Mouse (Mus musculus): ENCODE measurements around the gene Lzts2. TPM values are rescaled to one million over a fixed set of nuclear protein-coding genes. Genes with fewer than 3 reads are reported as not detected.

The Lzts2 gene
- polyA plus RNA-seq, 1 experiment from 2014 or later, result 15.3 TPM

DNA sequence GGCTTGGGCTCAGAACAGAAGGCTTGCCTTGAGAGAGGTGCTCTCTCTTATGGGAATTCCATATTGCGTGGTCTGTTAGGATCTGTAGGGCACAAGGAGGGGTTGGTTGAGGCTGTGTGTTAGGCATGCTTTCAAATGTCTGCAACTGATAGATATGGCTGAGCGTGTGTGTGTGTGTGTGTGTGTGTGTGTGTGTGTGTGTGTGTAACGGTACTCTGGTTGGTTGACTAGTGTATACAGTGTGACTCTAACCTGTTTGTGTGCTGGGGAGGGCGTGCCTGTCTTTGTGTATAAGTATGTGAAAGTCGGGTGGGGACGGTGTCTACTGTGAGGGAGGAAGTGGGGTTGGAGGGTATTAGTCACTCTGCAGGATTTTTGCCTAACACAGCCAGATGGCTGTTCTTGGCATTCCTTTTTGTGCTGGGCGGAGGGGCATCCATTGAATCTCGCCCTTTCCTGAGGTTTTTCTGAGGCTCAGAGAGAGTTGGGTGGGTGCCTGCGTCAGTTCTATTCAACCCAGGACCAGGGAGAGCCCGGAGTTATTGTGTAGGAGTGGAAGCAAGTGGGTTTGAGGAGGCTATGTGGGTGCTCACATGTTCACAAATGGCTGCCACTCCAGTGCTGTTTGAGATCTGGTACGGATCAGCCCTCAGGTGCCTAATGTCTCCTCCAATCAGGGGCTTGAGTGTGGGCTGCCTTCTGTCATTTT, 33.9 kb downstream of the Lzts2 start:
- ATAC-seq (peak; percentile 60), DNase-seq (ENCODE audit: low spot score) (peak; percentile 65)
- H3K36me3 ChIP-seq (ENCODE audit: control insufficient read depth, insufficient read depth, low read length), result peaks cover 36% of the 10 kb centered on the region

DNA sequence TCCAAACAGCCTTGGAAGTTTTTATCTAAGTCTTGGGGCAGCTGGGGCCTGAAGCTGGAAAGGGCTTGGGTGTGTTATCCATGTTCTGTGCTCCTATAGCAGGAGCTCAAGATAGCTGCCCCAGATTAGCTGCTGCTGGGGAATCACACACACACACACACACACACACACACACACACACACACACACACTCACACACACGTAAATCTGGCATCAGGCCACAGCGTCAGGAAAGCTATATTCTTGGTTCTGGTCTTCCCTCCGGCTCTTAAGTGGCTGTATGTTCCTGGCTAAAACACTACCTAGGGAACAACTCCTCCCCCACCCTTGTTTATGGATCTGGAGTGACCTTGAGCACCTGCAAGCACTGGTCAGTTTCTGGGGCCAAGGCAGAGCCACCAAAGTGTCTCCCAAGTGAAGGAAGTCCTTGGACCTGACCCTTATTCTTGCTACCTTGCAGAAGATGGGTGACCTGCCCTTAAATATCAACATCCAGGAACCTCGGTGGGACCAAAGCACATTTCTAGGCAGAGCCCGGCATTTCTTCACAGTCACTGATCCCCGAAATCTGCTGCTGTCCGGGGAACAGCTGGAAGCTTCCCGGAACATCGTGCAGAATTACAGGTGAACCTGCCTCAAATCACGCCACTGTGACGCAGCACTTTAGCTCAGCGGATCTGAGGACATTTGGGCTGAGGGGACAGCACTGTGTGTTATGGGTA, 34.6 kb downstream of the Lzts2 start:
- Histone ChIP-seq H3K36me3 (ENCODE audit: control insufficient read depth, insufficient read depth, low read length) (peaks cover 43% of the 10 kb centered on the region), H3K27me3 (replicated peaks; ENCODE audit: control insufficient read depth, insufficient read depth, low read length) (peaks cover 6% of the 10 kb centered on the region; the same call in 1 of the 2 replicates), H3K27ac (ENCODE audit: low read depth, low read length) (peak overlapping the region; percentile 90), H3K4me3 (ENCODE audit: low read depth, low read length) (peak overlapping the region; percentile 51), H3K4me1 (ENCODE audit: control insufficient read depth, insufficient read depth, low read length) (peaks cover 28% of the 10 kb centered on the region), H3K4me2 (ENCODE audit: low read length) (peak overlapping the region; percentile 68), H3K9me3 (replicated peaks; ENCODE audit: control insufficient read depth, low read length) (no peaks in the 10 kb centered on the region), H3K9ac (ENCODE audit: low read length) (peak overlapping the region; percentile 77)
- ATAC-seq (no peak), DNase-seq (ENCODE audit: low spot score) (no peak)
- WGBS, result 82% methylated on average over 12 of the region's 12 CpGs

More for the DNA sequence above, 33.9 kb downstream of the Lzts2 start:
- H3K4me2 ChIP-seq (ENCODE audit: low read length), result peak overlapping the region; percentile 68
- H3K27me3 ChIP-seq (replicated peaks; ENCODE audit: control insufficient read depth, insufficient read depth, low read length), result peaks cover 6% of the 10 kb centered on the region; the same call in 1 of the 2 replicates
- peak overlapping the region; percentile 90 for H3K27ac ChIP-seq (ENCODE audit: low read depth, low read length)
- peak overlapping the region; percentile 51 for H3K4me3 ChIP-seq (ENCODE audit: low read depth, low read length)
- 41% methylated on average over 11 of the region's 11 CpGs for WGBS
- no peaks in the 10 kb centered on the region for H3K9me3 ChIP-seq (replicated peaks; ENCODE audit: control insufficient read depth, low read length)
- H3K4me1 ChIP-seq (ENCODE audit: control insufficient read depth, insufficient read depth, low read length), result peaks cover 28% of the 10 kb centered on the region
- peak overlapping the region; percentile 77 for H3K9ac ChIP-seq (ENCODE audit: low read length)

DNA sequence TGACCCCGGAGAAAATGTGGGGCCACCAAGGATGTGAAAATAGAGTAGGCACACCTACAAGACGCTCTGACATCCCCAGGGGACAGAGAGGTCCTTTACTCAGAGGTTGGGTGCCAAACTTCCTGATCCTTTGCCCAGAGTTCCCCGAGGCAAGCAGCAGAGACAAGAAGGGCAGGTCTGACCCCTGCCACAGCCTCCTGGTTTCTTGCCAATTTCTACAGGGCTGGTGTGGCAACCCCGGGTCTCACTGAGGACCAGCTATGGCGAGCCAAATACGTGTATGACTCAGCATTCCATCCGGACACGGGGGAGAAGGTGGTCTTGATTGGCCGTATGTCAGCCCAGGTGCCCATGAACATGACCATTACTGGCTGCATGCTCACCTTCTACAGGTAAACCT, 35.3 kb downstream of the Lzts2 start:
- no peak overlapping the region for H3K9ac ChIP-seq (ENCODE audit: low read length)
- H3K4me1 ChIP-seq (ENCODE audit: control insufficient read depth, insufficient read depth, low read length), result peaks cover 28% of the 10 kb centered on the region
- DNase-seq (ENCODE audit: low spot score), result no peak
- ATAC-seq, result no peak
- H3K36me3 ChIP-seq (ENCODE audit: control insufficient read depth, insufficient read depth, low read length), result peaks cover 49% of the 10 kb centered on the region
- no peaks in the 10 kb centered on the region for H3K9me3 ChIP-seq (replicated peaks; ENCODE audit: control insufficient read depth, low read length)
- no peak overlapping the region for H3K27ac ChIP-seq (ENCODE audit: low read depth, low read length)
- H3K27me3 ChIP-seq (replicated peaks; ENCODE audit: control insufficient read depth, insufficient read depth, low read length), result peaks cover 6% of the 10 kb centered on the region; the same call in 1 of the 2 replicates
- 81% methylated on average over 9 of the region's 9 CpGs for WGBS
- H3K4me2 ChIP-seq (ENCODE audit: low read length), result peak overlapping the region; percentile 68; the same call in 1 of the 2 replicates
- H3K4me3 ChIP-seq (ENCODE audit: low read depth, low read length), result no peak overlapping the region

DNA sequence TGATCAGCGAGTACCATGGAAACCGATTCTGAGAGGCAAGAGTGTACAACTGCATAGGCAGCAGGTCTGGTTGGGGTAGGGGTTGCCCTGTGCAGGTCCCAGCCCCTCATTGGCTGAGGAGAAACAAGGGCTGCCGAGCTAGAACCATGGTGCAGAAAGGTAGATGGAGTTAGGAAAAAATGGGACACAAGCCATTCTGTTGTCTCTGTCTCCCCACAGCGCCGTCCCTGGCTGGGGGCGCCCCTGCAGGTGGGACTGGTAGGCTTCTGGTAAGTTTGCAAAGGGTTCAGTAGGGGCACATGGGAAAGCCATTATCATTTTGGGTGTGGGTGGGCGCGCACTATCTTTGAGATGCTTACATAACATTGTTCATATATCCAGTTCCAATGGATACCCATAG, 39.2 kb downstream of the Lzts2 start:
- 88% methylated on average over 8 of the region's 8 CpGs for WGBS
- no peak overlapping the region for H3K4me3 ChIP-seq (ENCODE audit: low read depth, low read length)
- H3K4me1 ChIP-seq (ENCODE audit: control insufficient read depth, insufficient read depth, low read length), result peaks cover 22% of the 10 kb centered on the region
- no peaks in the 10 kb centered on the region for H3K9me3 ChIP-seq (replicated peaks; ENCODE audit: control insufficient read depth, low read length)
- DNase-seq (ENCODE audit: low spot score), result no peak
- no peak for ATAC-seq
- peaks cover 59% of the 10 kb centered on the region for H3K36me3 ChIP-seq (ENCODE audit: control insufficient read depth, insufficient read depth, low read length)
- no peak overlapping the region for H3K4me2 ChIP-seq (ENCODE audit: low read length)
- H3K27me3 ChIP-seq (replicated peaks; ENCODE audit: control insufficient read depth, insufficient read depth, low read length), result no peaks in the 10 kb centered on the region
- H3K9ac ChIP-seq (ENCODE audit: low read length), result no peak overlapping the region
- no peak overlapping the region for H3K27ac ChIP-seq (ENCODE audit: low read depth, low read length)

DNA sequence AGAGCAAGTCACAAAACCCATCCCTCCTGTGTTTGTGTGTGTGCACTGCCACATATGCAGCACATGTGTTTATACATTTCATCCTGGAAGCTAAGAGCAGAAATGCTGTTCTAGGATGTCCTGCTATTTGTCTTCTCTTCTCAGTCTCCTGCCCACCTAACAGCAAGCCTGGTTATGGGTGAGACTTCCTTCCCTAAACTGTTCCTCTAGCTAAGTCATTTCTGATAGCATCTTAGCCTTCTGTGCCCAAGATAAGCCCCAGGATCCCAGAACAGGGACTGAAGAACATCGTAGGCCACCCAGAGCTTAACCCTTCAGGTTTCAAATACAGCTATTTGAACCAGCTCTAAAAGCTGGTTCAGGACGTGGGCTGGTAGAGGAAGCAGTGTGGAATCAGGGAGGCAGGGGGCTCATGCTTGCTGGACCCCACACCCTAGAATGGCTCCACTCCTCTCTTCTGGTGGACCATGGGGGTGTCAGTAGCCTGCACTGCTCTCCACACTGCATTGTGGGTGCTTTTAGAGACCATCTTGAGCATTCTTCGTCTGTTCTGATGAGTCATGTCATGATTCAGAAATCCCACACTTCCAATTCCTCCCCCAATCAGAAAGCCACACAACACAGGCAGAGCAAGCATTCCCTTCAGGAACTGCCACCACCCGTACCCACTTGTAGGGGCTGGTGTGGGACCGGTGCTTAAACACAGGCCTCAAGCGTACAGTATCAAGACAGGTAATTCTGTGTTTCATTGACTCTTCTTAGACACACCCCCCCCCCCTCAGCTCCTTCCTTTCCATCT, 40.9 kb downstream of the Lzts2 start:
- peaks cover 50% of the 10 kb centered on the region for H3K36me3 ChIP-seq (ENCODE audit: control insufficient read depth, insufficient read depth, low read length)
- H3K4me1 ChIP-seq (ENCODE audit: control insufficient read depth, insufficient read depth, low read length), result peaks cover 14% of the 10 kb centered on the region
- 88% methylated on average over 6 of the region's 6 CpGs for WGBS
- H3K27me3 ChIP-seq (replicated peaks; ENCODE audit: control insufficient read depth, insufficient read depth, low read length), result no peaks in the 10 kb centered on the region
- no peak overlapping the region for H3K4me3 ChIP-seq (ENCODE audit: low read depth, low read length)
- no peak overlapping the region for H3K4me2 ChIP-seq (ENCODE audit: low read length)
- H3K27ac ChIP-seq (ENCODE audit: low read depth, low read length), result no peak overlapping the region
- no peak for ATAC-seq
- no peaks in the 10 kb centered on the region for H3K9me3 ChIP-seq (replicated peaks; ENCODE audit: control insufficient read depth, low read length)
- no peak overlapping the region for H3K9ac ChIP-seq (ENCODE audit: low read length)
- DNase-seq (ENCODE audit: low spot score), result no peak

DNA sequence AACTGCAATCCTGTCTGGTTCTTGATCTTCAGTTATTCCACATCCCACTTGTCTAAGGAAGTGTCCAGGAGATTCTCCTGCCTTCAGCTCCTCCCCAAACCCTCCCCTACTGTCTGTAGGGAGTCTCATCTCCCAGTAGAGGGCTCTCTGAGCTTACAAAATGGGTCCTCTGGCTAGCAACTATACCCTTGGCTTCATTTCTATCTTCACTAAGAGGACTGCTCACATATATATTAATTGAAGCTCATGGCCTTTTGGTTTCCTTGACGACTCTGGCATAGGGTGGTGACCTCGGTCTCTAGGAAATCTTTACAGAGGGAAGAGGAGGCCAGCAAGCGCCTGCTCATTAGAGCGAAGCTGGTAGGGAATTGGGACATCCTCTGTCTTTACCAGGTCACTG, 42.1 kb downstream of the Lzts2 start:
- H3K9me3 ChIP-seq (replicated peaks; ENCODE audit: control insufficient read depth, low read length), result no peaks in the 10 kb centered on the region
- H3K9ac ChIP-seq (ENCODE audit: low read length), result no peak overlapping the region
- H3K4me3 ChIP-seq (ENCODE audit: low read depth, low read length), result no peak overlapping the region
- H3K27me3 ChIP-seq (replicated peaks; ENCODE audit: control insufficient read depth, insufficient read depth, low read length), result no peaks in the 10 kb centered on the region
- WGBS, result 56% methylated on average over 4 of the region's 4 CpGs
- peak; percentile 8; the same call in 1 of the 2 replicates for ATAC-seq
- H3K4me1 ChIP-seq (ENCODE audit: control insufficient read depth, insufficient read depth, low read length), result peaks cover 14% of the 10 kb centered on the region
- H3K36me3 ChIP-seq (ENCODE audit: control insufficient read depth, insufficient read depth, low read length), result peaks cover 39% of the 10 kb centered on the region
- H3K4me2 ChIP-seq (ENCODE audit: low read length), result no peak overlapping the region
- H3K27ac ChIP-seq (ENCODE audit: low read depth, low read length), result no peak overlapping the region
- peak; percentile 78 for DNase-seq (ENCODE audit: low spot score)

DNA sequence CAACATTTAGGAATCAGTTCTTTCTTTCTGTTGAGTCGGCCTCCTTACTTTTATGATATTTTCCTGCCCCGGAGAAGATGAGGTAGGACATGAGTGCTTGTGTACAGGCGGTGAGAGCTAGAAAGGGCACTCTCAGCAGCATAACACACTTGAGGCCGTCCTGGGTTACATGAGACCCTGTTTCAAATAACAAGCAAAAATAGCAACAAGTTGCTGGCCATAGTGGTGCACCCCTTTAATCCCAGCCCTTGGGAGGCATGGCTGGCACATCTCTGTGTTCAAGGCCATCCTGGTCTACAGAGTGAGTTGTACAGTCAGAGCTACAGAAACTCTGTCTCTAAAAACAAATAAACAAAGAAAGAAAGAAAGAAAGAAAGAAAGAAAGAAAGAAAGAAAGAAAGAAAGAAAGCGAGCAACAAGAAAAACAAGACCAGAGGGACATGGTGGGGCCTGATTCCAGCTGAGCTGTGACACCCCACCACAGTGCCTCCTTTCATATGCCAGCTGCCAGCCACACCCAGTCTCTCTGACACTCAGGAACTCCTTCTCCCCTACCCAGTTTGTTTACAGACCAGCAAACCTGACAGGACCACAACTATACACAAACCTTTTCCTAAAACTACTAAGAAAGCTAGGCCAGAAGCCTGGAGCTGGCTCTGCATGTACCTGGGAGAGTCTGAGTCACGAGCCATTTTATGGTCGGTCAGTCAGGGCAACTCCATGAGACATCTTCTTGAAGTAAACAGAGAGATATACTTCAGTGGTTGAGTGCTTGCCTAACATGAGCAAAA, 42.9 kb downstream of the Lzts2 start:
- ATAC-seq, result no peak

DNA sequence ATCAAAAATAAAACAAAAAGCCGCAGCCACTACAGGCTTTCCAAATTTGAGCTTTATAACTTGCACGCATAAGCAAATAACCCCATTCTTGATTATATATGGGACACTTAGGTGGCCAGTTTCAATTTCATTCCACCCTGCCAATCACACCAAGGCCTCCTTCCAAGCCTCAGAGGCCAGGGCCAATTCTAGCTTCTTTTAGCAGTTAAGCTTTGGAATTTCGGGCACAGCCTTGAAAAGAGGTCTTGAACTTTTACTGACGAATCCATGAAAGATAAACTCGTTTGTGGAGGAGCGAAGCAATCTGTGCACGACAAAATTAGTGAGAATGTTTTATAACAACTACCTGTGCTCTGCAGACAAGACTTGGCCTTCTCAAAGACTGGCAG, 43.5 kb downstream of the Lzts2 start:
- H3K27ac ChIP-seq (ENCODE audit: low read depth, low read length), result peak overlapping the region; percentile 98
- DNase-seq (ENCODE audit: low spot score) (no peak), ATAC-seq (no peak)
- H3K4me2 ChIP-seq (ENCODE audit: low read length), result peak overlapping the region; percentile 92
- 48% methylated on average over 7 of the region's 7 CpGs for whole genome bisulfite sequencing
- H3K4me3 ChIP-seq (ENCODE audit: low read depth, low read length), result peak overlapping the region; percentile 61
- H3K9ac ChIP-seq (ENCODE audit: low read length), result peak overlapping the region; percentile 90
- no peaks in the 10 kb centered on the region for H3K27me3 ChIP-seq (replicated peaks; ENCODE audit: control insufficient read depth, insufficient read depth, low read length)
- H3K4me1 ChIP-seq (ENCODE audit: control insufficient read depth, insufficient read depth, low read length), result peaks cover 14% of the 10 kb centered on the region
- peaks cover 26% of the 10 kb centered on the region for H3K36me3 ChIP-seq (ENCODE audit: control insufficient read depth, insufficient read depth, low read length)
- H3K9me3 ChIP-seq (replicated peaks; ENCODE audit: control insufficient read depth, low read length), result no peaks in the 10 kb centered on the region

More for the DNA sequence above, 42.9 kb downstream of the Lzts2 start:
- peak overlapping the region; percentile 92 for H3K4me2 ChIP-seq (ENCODE audit: low read length)
- H3K27ac ChIP-seq (ENCODE audit: low read depth, low read length), result peak overlapping the region; percentile 98; the same call in 1 of the 2 replicates
- H3K27me3 ChIP-seq (replicated peaks; ENCODE audit: control insufficient read depth, insufficient read depth, low read length), result no peaks in the 10 kb centered on the region
- WGBS, result 87% methylated on average over 7 of the region's 7 CpGs
- H3K9ac ChIP-seq (ENCODE audit: low read length), result no peak overlapping the region
- peaks cover 32% of the 10 kb centered on the region for H3K36me3 ChIP-seq (ENCODE audit: control insufficient read depth, insufficient read depth, low read length)
- no peaks in the 10 kb centered on the region for H3K9me3 ChIP-seq (replicated peaks; ENCODE audit: control insufficient read depth, low read length)
- peak overlapping the region; percentile 61 for H3K4me3 ChIP-seq (ENCODE audit: low read depth, low read length)
- no peak for DNase-seq (ENCODE audit: low spot score)
- H3K4me1 ChIP-seq (ENCODE audit: control insufficient read depth, insufficient read depth, low read length), result peaks cover 14% of the 10 kb centered on the region

Data from forebrain, embryonic 14.5 days (tissue).